Mouse (Mus musculus) lung, postnatal 0 days (tissue): ENCODE data around the gene Cadps.

Experiments
- CTCF ChIP-seq: IDR thresholded peaks from 2 replicates; pipeline ENCODE4 v1.5.1; 2016; ENCODE audit warnings: antibody characterized with exemption, mild to moderate bottlenecking
- EP300 ChIP-seq: IDR thresholded peaks from 2 replicates; pipeline ENCODE4 v1.6.1; 2016; ENCODE audit warnings: antibody characterized with exemption, mild to moderate bottlenecking, control low read depth

GRCm38 (mm10) chr14:12547496-12547895, 275.4 kb downstream of the Cadps start:
- TF ChIP-seq CTCF (no peak), EP300 (no peak)
